Mouse (Mus musculus): ENCODE data around the gene Cblb.

GRCm38 (mm10) chr16:52159958-52160504 is 129.0 kb downstream of the Cblb start:
- no peak for TF ChIP-seq CTCF (IDR thresholded peaks at IDR 0.05; ENCODE audit: low read depth)
- no peak for TF ChIP-seq EP300 (IDR thresholded peaks at IDR 0.05; ENCODE audit: low read depth)
